Mouse (Mus musculus) neural tube, embryonic 15.5 days (tissue): ENCODE measurements around the gene Polr3c. TPM values are rescaled to one million over a fixed set of nuclear protein-coding genes. Genes with fewer than 3 reads are reported as not detected.

Experiments used
- polyA plus RNA-seq: library from polyadenylated mRNA; unstranded; fragments of >200 nt; fragmentation: Nextera tagmentation; extraction: Ambion mirVana; gene quantifications from 2 replicates; pipeline ENCODE4 v1.2.1, GENCODE M21; 2015

Polr3c gene
- polyA plus RNA-seq, 1 experiment from 2014 or later = 31.5 TPM

Other genes starting within 250 kb of the Polr3c start
- 2.4 and 3.0 TPM in 2 replicates for gene Hfe2, start 202.5 kb downstream of the Polr3c start, polyA plus RNA-seq
- 52.5 and 72.5 TPM in 2 replicates for gene Txnip, start 169.7 kb downstream of the Polr3c start, polyA plus RNA-seq
- gene Gm16253, start 150.6 kb downstream of the Polr3c start, polyA plus RNA-seq = 1.8 TPM in 2 replicates
- gene Polr3gl, start 133.4 kb downstream of the Polr3c start, polyA plus RNA-seq = 35.2 and 35.8 TPM in 2 replicates
- gene Ankrd34a, start 131.0 kb downstream of the Polr3c start, polyA plus RNA-seq = 18.6 and 21.0 TPM in 2 replicates
- 5.6 and 6.3 TPM in 2 replicates for gene Lix1l, start 126.5 kb downstream of the Polr3c start, polyA plus RNA-seq
- gene Rbm8a, start 97.7 kb downstream of the Polr3c start, polyA plus RNA-seq = 108 and 109 TPM in 2 replicates
- gene Pex11b, start 92.3 kb downstream of the Polr3c start, polyA plus RNA-seq = 58.8 and 64.9 TPM in 2 replicates
- gene Gm42957, start 92.2 kb downstream of the Polr3c start, polyA plus RNA-seq = 0.06 and 0.20 TPM in 2 replicates
- gene Itga10, start 82.0 kb downstream of the Polr3c start, polyA plus RNA-seq = 1.3 and 1.4 TPM in 2 replicates
- 2.3 and 2.4 TPM in 2 replicates for gene Ankrd35, start 57.5 kb downstream of the Polr3c start, polyA plus RNA-seq
- gene Pias3, start 31.2 kb downstream of the Polr3c start, polyA plus RNA-seq = 36.2 and 39.4 TPM in 2 replicates
- 20.0 and 24.7 TPM in 2 replicates for gene Nudt17, start 19.1 kb downstream of the Polr3c start, polyA plus RNA-seq
- 76.7 and 77.9 TPM in 2 replicates for gene Rnf115, start within 50 bp of the Polr3c start, polyA plus RNA-seq
- gene Pdzk1, start 101.7 kb upstream of the Polr3c start, polyA plus RNA-seq = 0.12 and 0.34 TPM in 2 replicates
- 0.19 and 6.5 TPM in 2 replicates for gene Cd160, start 101.7 kb upstream of the Polr3c start, polyA plus RNA-seq
- gene Gja5, start 177.1 kb upstream of the Polr3c start, polyA plus RNA-seq = 3.0 and 4.4 TPM in 2 replicates
- gene Gpr89, start 177.7 kb upstream of the Polr3c start, polyA plus RNA-seq = 37.7 and 39.2 TPM in 2 replicates
- gene Gja8, start 198.4 kb upstream of the Polr3c start, polyA plus RNA-seq = 0.03 and 0.05 TPM in 2 replicates